Mouse (Mus musculus) brain, embryonic 14.5 days (tissue): Measurements from ENCODE around the gene Gm5134. TPM values are rescaled to one million over a fixed set of nuclear protein-coding genes. Genes with fewer than 3 reads are reported as not detected.

Experiments used
- DNase-seq: peaks from one replicate; pipeline ENCODE4 v3.0.0-alpha.2; 2011; ENCODE audit warnings: low read depth
- CTCF ChIP-seq: fragments of 200-500 bp; IDR thresholded peaks from 2 replicates; pipeline ENCODE4 v1.5.1; 2012; ENCODE audit warnings: inconsistent platforms, mild to moderate bottlenecking, moderate library complexity, borderline replicate concordance; ENCODE audit not compliant: insufficient read depth, insufficient read length; ENCODE audit errors: extremely low read depth
- POLR2A ChIP-seq: fragments of 200-500 bp; IDR thresholded peaks from 2 replicates; pipeline ENCODE4 v1.6.1; 2012; ENCODE audit warnings: mild to moderate bottlenecking, inconsistent platforms, borderline replicate concordance; ENCODE audit not compliant: poor library complexity, insufficient read depth, insufficient read length, severe bottlenecking; ENCODE audit errors: extremely low read depth
- polyA plus RNA-seq: library from polyadenylated mRNA; depleted of rRNA; stranded (reverse); fragments of >200 nt; gene quantifications from 2 replicates; pipeline ENCODE4 v1.2.3, GENCODE M21; 2012

The Gm5134 gene
- polyA plus RNA-seq, 1 experiment = 0.05 TPM

DNA sequence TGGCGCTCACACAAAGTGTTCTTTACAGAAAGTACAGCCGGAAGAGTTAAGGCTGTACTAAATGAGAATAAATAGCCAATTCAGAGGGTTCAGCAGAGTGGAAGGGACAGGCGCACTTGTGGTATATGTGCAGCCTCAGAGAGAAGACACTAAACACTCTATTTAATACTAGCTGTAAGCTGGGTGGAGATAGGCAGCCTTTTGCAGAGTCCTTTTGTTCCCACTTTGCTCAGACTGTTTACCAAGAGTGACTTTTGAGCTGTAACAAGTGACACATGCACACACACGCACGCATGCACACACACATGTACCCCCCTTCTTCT lies 24.5 kb downstream of the Gm5134 start:
- TF ChIP-seq CTCF (no peak), POLR2A (no peak)
- DNase-seq = peak; percentile 38

GRCm38 (mm10) chr10:75979432-75979831 lies 25.1 kb downstream of the Gm5134 start:
- TF ChIP-seq POLR2A (no peak), CTCF (no peak)

DNA sequence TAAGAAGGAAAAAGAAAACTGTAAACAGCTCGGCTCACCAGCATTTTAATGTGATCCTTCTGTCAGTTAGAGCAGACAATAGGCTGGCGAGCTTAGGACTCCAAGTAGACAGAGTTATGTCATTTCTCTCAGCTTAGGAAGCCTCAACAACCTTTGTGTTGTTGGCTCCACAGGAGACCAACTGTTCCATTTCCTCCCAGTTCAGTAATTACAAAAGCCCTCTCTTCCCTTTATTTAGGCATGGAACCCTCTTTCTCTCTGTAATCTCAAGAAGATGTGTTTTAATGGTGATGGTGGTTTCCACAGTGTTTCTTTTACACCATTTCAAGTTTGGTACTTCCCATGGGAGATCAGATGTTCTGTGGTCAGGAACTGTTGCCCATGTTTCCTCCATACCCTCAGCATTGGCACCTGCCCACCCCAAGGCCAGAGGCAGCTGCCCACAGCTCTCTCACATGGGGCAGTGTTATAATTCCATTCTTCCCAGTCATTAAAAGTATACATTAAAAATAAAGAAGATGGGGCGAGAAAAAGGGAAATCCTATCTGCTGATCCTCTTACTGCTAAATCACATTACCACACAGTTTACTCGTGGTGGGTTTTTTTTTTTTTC lies 36.2 kb downstream of the Gm5134 start:
- DNase-seq = no peak
- no peak for TF ChIP-seq CTCF
- no peak for TF ChIP-seq POLR2A

More at GRCm38 (mm10) chr10:75979432-75979831, 25.1 kb downstream of the Gm5134 start:
- peak; percentile 79 for DNase-seq

DNA sequence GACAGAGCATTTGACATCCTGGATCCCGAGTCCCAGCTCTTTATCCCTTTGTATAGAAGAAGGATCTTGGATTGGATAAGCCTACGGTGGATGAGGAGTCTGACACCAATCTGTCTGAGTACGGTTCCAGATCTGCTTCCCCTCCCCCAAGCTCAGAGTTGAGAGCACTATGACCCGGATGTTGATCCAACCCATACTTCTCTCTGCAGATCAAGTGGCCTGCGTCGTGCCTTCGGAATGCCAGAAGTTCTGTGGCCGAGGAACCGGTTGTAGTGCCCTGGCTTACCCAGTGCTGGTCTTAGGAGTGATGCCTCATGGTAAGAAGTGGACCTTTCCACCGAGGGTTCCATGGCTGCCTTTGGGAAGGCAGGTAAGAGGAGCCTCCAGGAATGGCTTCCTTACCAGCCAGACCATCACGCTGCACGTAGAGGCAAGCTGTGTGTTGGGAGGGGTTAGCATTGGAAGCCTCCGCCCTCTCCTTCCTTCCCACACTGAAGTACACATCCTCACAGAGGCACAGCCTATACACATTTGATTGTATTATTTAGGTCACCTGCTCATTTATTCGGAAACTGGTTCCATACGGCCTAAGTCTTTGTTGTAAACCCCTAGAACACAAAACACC lies 39.4 kb downstream of the Gm5134 start:
- no peak for DNase-seq
- TF ChIP-seq CTCF (no peak), POLR2A (no peak)

- DNase-seq = peak; percentile 77
Measured at GRCm38 (mm10) chr10:75994531-75995210, 40.4 kb downstream of the Gm5134 start.

DNA sequence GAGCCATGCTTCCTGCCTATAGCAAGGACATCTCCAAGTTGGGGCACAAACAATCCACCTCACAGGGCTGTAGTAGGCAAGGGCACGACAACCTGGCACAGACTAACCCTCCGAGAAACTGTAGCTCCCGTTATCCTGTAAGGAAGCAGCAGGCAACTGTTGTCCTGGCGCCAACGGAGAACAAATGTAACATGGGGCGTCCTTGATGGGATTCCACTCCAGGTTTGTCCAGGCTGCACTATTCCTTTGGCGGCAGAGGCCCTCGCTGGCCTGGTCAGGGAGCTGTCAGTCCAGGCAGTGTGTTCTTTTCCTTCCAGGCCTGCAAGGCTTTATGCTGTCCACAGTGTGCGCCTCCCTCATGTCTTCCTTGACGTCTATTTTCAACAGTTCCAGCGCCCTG lies 41.1 kb downstream of the Gm5134 start:
- no peak for DNase-seq
- TF ChIP-seq CTCF (no peak), POLR2A (no peak)

DNA sequence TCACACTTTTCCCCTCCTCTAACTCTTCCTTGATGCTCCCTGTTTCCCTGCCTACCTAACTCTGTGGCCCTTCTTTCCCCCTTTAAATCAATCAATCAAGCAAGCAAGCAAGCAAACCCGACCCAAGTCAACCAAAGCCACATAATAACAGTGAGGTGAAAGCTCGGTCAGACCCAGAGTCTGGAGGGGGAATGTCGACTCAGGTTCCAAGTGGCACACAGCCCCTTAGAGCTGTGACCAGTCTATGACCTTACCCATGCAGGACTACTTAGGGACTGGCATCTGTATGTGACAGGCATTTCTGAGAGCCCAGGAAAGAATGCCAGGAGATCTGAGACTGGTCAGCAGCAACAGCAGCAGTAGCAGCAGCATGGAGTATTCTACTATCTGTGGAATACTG lies 42.0 kb downstream of the Gm5134 start:
- TF ChIP-seq CTCF (no peak), POLR2A (no peak)
- DNase-seq = no peak

- no peak for DNase-seq
- TF ChIP-seq POLR2A = no peak
- TF ChIP-seq CTCF = no peak
Measured at GRCm38 (mm10) chr10:76001160-76001559, 46.8 kb downstream of the Gm5134 start.

- TF ChIP-seq CTCF (no peak), POLR2A (no peak)
- DNase-seq = peak; percentile 74
Measured at GRCm38 (mm10) chr10:76002101-76002521, 47.8 kb downstream of the Gm5134 start.

- no peak for TF ChIP-seq POLR2A
- no peak for TF ChIP-seq CTCF
- DNase-seq = peak; percentile 4
Measured at GRCm38 (mm10) chr10:76002615-76003014, 48.3 kb downstream of the Gm5134 start.

GRCm38 (mm10) chr10:76003221-76003620 lies 48.9 kb downstream of the Gm5134 start:
- TF ChIP-seq CTCF (no peak), POLR2A (no peak)
- DNase-seq = no peak

DNA sequence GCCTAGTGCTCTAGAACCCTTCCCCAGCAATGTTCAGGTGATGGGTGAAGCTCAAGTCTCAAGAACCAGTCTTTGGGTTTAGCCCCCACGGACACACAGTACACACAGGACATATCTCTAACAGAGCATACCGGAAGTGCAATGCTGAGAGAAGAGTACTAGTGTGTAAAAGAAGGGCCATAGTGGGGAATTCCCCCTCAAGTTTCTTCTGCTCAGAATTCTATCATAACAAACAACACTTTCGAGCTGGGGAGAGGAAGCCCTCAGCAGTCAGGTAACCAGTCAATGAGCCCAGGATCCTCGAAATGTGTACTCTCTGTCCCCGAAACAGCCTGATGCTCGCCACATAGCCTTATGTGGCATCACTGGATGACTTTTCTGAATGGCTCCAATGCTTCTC lies 52.1 kb downstream of the Gm5134 start:
- TF ChIP-seq POLR2A = no peak
- TF ChIP-seq CTCF = no peak
- DNase-seq = no peak
